18 mouse cellular contexts compared by ENCODE assay signal in genomic region chr1:187135887-187136286, GRCm38 (mm10).
"Had no signal": no experiment of that assay in that cellular context is flagged by ENCODE, and none has a peak within 500 bp of the region (broad histone marks: within the 10 kb centered on the region; RNA-seq: fewer than 3 reads in every experiment).

No protein-coding gene starts in this region.

- ATAC-seq: midbrain, embryonic 13.5 days; midbrain, embryonic 16.5 days had no signal

- H3K27me3 ChIP-seq: liver, embryonic 15.5 days; lung, embryonic 15.5 days; midbrain, embryonic 13.5 days had no signal

- H3K9ac ChIP-seq: kidney, embryonic 15.5 days; liver, embryonic 15.5 days; lung, embryonic 15.5 days; midbrain, embryonic 13.5 days had no signal

- H3K9me3 ChIP-seq: kidney, embryonic 15.5 days; liver, embryonic 15.5 days; lung, embryonic 15.5 days; megakaryocyte, embryonic 14.5 days; midbrain, embryonic 13.5 days had no signal

- DNase-seq: kidney, adult 11 months; kidney, adult 8-10 months; kidney, postnatal 10 days; kidney, postnatal 36 days; layer of hippocampus, postnatal 36 days; lung, adult 18-20 months; lung, postnatal 10 days; lung, postnatal 36 days; thymus, adult 18-20 months; thymus, postnatal 36 days had no signal

- H3K27ac ChIP-seq: kidney, embryonic 15.5 days; left cerebral cortex, adult 2 months; liver, embryonic 15.5 days; lung, embryonic 15.5 days; midbrain, embryonic 13.5 days had no signal

- H3K36me3 ChIP-seq: kidney, embryonic 15.5 days; liver, embryonic 15.5 days; lung, embryonic 15.5 days; midbrain, embryonic 13.5 days had no signal

- H3K4me1 ChIP-seq: kidney, embryonic 15.5 days; liver, embryonic 15.5 days; lung, embryonic 15.5 days; megakaryocyte, embryonic 14.5 days; midbrain, embryonic 13.5 days had no signal

- H3K4me3 ChIP-seq: kidney, embryonic 15.5 days; left cerebral cortex, adult 2 months; liver, embryonic 15.5 days; lung, embryonic 15.5 days; megakaryocyte, embryonic 14.5 days; midbrain, embryonic 13.5 days had no signal

- H3K4me2 ChIP-seq: kidney, embryonic 15.5 days; liver, embryonic 11.5 days; liver, embryonic 15.5 days; lung, embryonic 15.5 days; midbrain, embryonic 13.5 days had no signal
